Mouse (Mus musculus) heart, postnatal 14 days (tissue): ENCODE data around the gene Nucb1. TPM values are rescaled to one million over a fixed set of nuclear protein-coding genes. Genes with fewer than 3 reads are reported as not detected.
"Not testable (repeated sequence)": the region's sequence is repeated elsewhere in the genome, so short reads cannot be mapped to it uniquely, and the experiment has no call there.

Experiments
- DNase-seq, 2 experiments: peaks; one replicate each; pipeline ENCODE4 v3.0.0; 2021 to 2022
- intact Hi-C: fragments of 180-260 bp; cut with DNase I; formaldehyde crosslinking; loops from one replicate; pipeline ENCODE4 v1.15.1; 2025
- total RNA-seq, 2 experiments: library from RNA; stranded (reverse); gene quantifications; 2 replicates each; pipeline ENCODE4 v1.2.3; 2021

Nucb1 gene
- total RNA-seq, 2 experiments from 2014 or later, result 116 to 137 TPM

DNA sequence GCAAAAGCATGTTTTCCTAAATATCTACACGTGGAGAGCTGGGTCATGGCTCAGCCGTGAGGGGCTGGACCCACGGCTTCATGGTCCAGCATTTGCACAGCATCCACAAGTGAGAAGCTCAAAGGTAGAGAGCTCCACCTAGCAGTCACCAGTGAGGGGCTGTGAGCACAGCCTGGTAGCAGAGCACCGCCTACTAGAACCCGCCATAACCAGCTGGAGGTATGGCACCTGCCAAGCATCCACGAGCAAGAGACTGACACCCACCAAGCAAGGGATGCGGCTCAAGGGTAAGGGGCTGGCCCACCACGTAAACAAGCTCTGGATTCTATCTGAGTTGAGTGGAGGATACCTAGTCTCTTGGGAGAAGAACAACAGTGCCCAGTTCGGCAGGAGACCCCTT is 44.7 kb downstream of the Nucb1 start:
- intact Hi-C loops, result no loop called here
- DNase-seq, result no peak

DNA sequence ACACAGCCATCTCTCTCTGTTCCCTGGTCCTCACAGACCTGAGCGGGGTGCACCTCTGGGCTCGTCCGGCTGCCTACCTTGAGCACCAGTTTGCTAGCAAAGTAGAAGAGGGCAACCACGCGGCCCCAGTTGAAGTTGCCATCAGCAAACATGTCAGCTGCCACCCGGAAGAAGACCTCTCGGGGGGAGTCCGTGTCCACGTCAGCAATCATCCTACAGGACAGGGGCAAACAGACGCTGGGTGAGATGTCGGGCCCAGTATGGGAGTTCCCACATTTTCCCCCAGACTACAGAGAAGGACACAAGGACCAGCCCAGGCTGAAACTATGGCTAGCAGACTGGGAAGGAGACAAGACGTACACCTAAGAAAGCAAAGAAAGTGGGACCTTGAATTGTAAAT is 45.1 kb downstream of the Nucb1 start:
- intact Hi-C loops, result no loop called here
- DNase-seq, result no peak

GRCm38 (mm10) chr7:45463987-45464778 is 46.0 kb downstream of the Nucb1 start:
- no peak for DNase-seq
- intact Hi-C loops, result loop anchor here (5.0 kb wide), 1 partner anchor 238 kb away; no protein-coding TSS in a partner anchor

DNA sequence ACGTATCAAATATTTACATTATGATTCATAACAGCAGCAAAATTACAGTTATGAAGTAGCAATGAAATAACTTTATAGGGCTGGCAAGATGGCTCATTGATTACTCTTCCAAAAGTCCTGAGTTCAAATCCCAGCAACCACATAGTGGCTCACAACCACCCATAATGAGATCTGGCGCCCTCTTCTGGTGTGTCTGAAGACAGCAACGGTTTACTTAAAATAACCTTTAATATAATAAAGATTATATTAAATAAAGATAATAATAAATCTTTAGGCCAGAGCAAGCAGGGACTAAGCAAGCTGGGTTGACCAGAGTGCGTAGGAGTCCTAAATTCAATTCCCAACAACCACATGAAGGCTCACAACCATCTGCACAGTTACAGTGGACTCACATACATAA is 47.3 kb downstream of the Nucb1 start:
- DNase-seq, result not testable (repeated sequence)
- intact Hi-C loops, result loop anchor here (5.0 kb wide), 1 partner anchor 239 kb away; no protein-coding TSS in a partner anchor

GRCm38 (mm10) chr7:45462325-45462724 is 47.9 kb downstream of the Nucb1 start:
- DNase-seq, result no peak
- intact Hi-C loops, result loop anchor here (5.0 kb wide), 1 partner anchor 240 kb away; no protein-coding TSS in a partner anchor

- DNase-seq, result no peak
- intact Hi-C loops, result loop anchor here (5.0 kb wide), 1 partner anchor 241 kb away; no protein-coding TSS in a partner anchor
These were observed 48.4 kb downstream of the Nucb1 start for GRCm38 (mm10) chr7:45461781-45462180.

- DNase-seq, result no peak
- intact Hi-C loops, result loop anchor here (5.0 kb wide), 1 partner anchor 241 kb away; no protein-coding TSS in a partner anchor
These were observed 48.9 kb downstream of the Nucb1 start for GRCm38 (mm10) chr7:45461326-45461725.

DNA sequence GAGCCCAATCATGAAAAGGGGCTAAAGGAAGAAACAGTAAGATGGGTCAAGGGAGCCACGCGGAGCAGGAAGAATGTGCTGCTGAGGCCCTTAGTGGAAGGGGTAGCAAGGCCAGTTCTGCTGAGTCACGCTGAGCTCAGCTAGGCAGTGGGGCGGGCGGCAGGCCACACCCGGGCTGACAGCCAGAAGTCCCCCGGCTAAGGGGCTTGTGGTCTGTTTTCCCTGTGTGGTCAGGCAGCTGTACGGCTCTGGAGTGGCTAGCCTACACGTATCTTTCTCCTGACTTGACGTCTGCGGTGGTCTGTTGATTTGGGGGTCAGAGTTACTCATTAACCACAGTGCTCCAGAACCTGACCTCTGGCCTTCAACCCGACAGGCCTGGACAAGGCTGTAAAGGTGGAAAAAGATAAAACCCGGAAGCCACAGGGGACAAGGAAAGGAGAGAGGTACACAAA is 49.3 kb downstream of the Nucb1 start:
- peak; percentile 67 for DNase-seq
- intact Hi-C loops, result loop anchor here (5.0 kb wide), 1 partner anchor 241 kb away; no protein-coding TSS in a partner anchor

DNA sequence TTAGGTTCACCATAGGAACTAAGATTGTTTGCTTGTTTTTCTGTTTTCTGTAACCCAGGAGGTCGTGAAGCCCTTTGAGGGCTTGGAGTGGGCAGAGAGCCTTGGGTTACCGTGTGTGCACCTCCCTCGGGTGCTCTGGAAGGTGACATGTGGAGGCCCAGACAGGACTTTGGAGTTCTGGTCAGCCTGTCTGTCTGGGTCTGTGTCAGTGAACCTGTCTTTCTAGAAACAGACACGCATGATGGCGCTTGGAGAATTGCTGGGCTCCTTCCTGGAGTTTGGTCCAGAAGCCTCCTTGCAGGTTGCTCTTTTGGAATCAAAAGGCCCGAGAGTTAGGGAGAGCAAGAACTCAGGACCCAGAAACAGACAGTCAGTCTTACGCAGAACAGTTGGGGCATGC is 49.8 kb downstream of the Nucb1 start:
- intact Hi-C loops, result loop anchor here (5.0 kb wide), 1 partner anchor 242 kb away; no protein-coding TSS in a partner anchor
- peak in 1 of 2 experiments; percentile 24 for DNase-seq

DNA sequence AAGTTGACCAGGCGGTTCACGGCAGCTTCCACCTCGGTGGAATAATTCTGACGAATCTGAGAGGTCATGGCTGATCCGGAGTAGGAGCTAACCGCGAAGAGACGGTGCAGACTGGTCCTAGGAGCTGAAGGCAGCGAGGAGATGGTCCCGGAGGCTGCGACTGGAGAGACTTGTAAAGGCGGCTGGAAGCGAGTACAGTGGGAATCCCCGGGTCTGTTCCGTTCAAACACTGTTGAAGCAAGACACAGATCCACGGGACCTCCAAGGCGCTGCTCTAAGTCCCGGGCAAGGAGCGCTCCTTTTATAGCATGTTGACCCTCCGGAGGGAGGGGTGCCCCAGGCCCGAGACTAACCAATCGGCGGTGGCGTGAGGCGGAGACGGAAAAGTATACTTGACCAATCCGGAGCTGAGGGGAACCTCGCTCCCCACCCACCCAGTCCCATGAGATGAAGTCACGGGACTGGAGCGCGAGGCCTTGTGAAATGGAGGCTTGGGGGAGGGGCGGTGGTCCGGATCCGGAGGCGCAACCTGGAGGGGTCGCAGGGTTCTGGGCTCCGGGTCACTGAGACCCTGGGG is 50.6 kb downstream of the Nucb1 start, which contains the start of gene Ftl1:
TSS of gene Ftl1 (minus strand) at position 321 of the 577 bp plus-strand sequence.
- intact Hi-C loops, result loop anchor here (5.0 kb wide), 1 partner anchor 243 kb away; no protein-coding TSS in a partner anchor
- DNase-seq, result peak; percentile 93 to 94

GRCm38 (mm10) chr7:45458748-45459563 is 51.2 kb downstream of the Nucb1 start:
- DNase-seq, result peak; percentile 88 to 90
- intact Hi-C loops, result no loop called here

DNA sequence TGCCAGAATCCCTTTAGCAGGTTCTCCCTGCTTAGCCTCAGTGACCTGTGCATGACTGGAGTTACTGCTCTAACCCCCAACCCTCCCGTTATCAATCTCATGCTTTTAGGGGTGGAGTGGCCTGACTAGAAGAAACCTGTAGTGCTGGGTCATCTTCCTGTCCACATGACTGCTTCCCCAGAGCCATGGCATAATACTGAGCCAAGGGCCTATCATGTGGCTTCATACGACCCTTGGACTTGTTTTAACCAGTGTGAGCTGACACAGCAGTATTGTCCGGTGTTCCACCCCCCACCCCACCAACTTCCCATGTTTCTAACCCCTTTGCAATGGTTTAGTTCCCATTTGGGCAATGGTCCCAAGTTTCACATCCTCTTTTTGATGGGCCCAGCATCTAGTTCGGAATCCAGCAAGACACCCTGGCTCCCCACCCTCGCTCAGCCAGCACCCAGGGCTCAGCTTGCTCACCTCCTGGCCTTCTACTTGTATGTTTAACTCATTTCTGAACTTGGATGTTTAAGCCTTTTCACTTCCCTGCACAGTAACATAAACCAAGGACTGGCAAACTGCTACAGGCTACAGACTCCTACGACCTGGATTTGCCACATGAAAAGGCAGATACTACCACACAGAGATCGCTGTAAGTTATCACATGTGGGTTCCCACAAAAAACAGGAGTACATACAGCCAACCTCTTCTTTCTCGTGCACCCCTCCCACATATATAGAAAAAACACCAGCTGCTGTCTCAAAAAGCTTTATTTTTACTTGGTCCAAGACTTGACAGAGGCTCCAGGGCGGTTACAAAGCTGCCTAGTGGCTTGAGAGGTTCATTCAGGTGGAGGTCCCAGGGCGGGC is 52.8 kb downstream of the Nucb1 start:
- DNase-seq, result peak in 1 of 2 experiments; percentile 31
- intact Hi-C loops, result no loop called here

DNA sequence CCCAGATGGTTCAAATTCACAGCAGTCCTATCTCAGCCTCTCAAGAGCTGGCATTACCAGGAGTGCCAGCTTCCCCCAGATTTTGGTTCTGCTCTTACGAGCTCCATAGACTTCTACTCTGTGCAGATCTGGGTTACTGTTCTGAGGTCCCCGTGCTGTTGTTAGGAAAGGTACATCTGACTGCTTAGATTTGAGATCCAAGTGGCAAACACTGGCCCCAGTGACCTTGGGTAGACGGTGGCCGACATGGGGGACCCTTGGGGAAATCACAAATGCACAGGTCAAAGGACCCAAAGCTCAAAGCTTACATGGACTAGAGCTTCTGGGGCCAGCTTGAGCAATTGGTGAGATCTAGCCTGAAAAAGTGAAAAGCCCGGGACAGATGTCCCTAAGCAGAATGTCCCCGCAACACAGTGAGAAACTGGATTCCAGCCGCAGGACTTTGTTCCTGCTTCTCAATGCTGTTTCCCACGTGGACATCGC is 53.4 kb downstream of the Nucb1 start:
- no peak for DNase-seq
- intact Hi-C loops, result no loop called here

DNA sequence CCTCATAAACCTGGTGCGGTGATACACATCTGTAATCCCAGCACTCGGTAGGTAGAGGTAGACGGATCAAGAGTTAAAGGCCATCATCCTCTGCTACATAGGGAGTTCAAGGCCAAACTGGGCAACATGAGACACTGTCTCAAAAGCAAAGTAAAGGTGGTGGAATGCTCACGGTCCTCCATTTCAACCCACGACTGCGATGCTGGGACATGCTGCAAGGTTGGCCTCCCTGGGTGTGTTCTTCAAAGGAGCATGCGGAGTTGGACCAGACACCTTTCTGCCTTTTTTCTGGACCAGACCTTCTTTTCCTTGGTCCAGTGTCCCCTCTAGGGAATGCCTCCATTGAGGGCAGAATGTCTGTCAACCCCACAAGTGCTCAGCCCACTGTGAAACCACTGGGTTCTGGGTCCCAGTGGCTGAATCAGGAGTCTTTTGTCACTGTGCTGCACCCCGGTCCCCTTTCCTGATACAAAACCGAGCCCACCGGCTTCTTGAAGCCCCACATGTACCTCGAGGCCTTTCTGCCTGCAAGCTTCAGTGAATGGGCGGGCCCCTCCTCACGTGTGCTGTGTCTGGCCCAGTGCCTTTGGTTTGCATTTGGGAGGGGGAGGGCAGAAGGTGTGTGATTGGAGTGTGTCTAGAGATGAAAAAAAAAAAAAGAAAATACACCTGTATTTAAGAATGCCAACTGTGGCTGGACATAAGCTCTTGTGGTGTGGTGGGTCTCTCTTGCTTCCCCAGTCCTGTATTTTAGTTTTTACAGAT is 54.1 kb downstream of the Nucb1 start:
- no peak for DNase-seq
- intact Hi-C loops, result no loop called here

DNA sequence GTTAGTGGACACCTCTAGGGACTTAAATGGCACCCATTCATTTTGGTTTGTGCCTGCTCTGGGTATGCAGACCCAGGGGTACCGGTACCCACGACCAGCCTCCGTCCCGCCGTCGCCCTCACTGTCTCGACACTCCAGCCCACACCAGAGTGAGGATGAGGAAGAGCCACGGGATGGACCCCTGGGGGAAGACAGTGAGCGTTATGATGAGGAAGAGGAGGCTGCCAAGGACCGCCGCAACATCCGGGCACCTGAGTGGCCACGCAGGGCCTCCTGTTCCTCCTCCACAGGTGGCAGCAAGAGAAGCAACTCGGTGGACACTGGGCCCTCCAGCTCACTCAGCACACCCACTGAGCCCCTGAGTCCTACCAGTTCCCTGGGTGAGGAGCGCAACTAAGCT is 55.2 kb downstream of the Nucb1 start:
- DNase-seq, result no peak
- intact Hi-C loops, result loop anchor here (5.0 kb wide), 1 partner anchor 107 kb away; no protein-coding TSS in a partner anchor

DNA sequence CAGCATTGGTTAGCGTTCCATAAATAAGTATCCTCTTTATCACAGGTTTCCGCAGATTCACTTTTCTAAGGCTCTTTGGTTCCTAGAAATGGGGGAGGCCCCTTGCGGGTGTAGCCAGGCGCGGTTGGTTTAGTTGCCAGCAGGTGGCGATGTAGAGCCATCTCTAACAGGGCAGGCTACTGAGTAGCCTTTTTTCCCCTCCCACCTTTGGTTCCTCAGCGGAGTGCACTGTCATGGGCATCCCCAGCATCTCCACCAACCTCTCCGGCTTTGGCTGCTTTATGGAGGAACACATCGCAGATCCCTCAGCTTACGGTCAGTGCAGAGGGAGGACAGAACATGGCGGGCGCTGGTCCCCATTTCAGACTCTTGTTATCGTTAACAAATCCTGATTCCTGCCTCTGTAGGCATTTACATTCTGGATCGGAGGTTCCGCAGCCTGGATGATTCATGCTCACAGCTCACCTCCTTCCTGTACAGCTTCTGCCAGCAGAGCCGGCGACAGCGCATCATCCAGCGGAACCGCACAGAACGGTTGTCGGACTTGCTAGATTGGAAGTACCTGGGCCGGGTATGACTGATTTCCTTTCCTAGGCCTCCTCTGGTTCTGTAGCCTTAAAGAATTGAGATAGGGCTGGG is 58.7 kb downstream of the Nucb1 start:
- peak; percentile 83 to 91 for DNase-seq
- intact Hi-C loops, result loop anchor here (5.0 kb wide), 1 partner anchor 111 kb away; no protein-coding TSS in a partner anchor

- intact Hi-C loops, result loop anchor here (5.0 kb wide), 1 partner anchor 112 kb away; no protein-coding TSS in a partner anchor
- no peak for DNase-seq
These were observed 60.2 kb downstream of the Nucb1 start for GRCm38 (mm10) chr7:45449974-45450373.
